Mouse (Mus musculus) layer of hippocampus, adult 8-10 months (tissue): ENCODE data around the gene Rhag. TPM values are rescaled to one million over a fixed set of nuclear protein-coding genes. Genes with fewer than 3 reads are reported as not detected.

Experiments used
- DNase-seq, 2 experiments: peaks; one replicate each; pipeline ENCODE4 v3.0.0; 2022; ENCODE audit warnings: low spot score in 2 of 2
- total RNA-seq, 4 experiments: library from RNA; stranded (reverse); gene quantifications; 2 replicates each; pipeline ENCODE4 v1.2.4; 2022

Rhag gene
- total RNA-seq, 4 experiments from 2014 or later = not detected

DNA sequence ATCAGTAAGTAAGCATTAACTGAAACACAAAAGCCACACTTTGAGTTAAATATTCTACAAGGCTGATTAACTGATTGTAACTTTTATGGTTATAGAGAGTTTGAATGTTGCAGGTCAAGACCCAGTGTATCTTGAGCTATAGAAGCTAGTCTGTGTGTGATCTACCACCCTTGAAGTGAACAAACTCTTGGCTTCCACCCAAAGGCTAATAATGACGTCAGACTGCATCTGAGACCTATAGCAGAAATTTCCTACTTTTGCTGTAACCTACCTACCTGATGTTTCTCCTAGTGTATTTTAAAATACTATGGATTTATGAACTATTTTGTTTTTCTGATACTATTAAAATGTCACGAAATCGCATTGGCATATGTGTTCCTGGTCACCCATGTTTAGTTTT, 63.8 kb downstream of the Rhag start:
- DNase-seq = no peak

DNA sequence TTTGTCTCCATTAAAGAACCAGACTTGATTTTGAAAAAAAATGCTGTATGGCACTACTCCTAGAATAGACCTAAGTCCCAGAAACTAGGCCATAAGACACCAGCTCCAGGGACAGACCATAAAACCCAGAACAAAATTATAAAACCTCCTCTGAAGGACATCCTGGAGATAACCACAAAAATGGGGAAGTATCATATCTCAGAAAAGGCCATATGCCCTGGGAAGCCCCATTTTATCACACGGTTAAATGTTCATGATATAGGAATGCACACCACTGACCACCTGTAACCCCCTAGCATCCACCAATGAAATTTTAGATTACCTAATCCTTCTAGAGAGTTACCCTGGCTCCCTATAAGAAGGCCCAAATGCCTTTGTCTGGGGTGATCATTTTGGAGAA, 64.6 kb downstream of the Rhag start:
- DNase-seq = no peak

DNA sequence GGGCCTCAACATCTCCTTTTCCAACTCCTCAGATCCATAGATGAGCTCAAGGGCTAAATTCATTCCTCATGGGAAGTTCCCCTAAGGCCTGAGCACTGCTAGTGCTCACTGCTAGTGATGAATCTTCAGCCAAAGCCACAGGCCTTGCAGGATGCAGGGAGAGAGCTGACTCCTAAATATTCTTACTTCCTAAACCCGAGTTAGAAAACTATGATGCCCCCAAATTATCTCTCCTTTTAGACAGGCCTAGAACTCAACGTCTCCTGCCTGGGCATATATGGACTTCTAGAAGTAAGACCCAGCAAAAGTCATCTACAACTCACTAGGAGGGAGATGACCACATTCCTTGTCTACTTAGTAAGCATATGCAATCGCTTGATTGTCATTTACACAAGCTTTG, 66.8 kb downstream of the Rhag start:
- no peak for DNase-seq

DNA sequence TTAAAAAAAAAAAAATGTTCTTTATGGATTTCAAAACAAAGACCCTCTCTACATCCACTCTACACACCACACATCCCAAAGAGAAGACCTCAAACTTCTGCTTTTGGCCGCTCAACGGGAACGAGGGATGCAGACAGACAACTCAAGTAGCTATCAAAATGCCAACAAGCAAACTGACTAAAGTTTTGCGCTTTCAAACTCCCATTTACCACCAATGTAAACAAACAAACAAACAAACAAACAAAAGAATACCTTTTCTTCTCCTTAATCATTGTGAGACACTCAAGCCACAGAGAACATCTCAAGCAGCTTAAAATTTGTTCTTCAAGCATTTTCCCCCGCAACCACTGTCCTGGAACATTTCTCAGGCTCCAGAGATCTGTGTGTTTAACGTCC, 68.6 kb downstream of the Rhag start:
- no peak for DNase-seq

DNA sequence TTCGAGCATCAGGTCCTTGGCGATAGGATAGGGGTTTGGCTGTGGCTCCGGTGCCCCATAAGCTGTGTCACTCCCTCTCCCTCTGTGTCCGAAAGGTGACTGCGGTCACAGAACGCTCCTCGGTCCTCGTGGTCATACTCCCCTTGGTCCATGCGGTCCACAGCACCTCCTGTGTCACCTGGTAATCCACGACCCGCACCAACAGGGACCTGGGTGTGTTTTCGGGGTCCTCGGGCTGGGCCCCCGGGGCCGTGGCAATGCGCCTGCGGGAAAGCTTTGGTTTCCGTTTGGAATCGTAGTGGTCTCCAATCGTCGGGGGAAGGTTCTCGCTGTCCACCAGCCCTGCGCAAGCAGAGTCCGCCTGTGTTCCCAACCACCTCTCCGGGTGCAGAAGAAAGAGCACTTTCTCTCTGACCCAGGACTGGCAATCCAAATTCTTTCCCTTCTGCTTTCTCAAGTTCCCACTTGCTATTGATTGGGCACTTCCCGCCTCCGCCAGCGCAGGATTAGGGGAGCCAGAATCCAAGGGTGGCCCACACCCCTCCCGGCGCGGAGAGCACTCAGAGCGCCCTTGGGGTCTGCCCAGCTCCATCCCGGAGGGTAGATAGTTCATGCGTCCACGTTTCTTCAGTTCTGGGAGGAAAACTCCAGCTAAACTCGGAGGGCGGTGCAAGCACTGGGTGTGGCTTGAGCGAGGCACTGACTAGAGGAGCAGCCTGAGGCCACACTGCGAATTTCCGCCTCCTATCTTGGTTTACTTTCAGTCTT, 69.2 kb downstream of the Rhag start, which contains the start of gene 9130008F23Rik:
Gene 9130008F23Rik (minus strand): TSS at position 636 of the 768 bp plus-strand sequence.
- DNase-seq = no peak

- no peak for DNase-seq
These were observed 71.2 kb downstream of the Rhag start for GRCm38 (mm10) chr17:40882172-40882571.

DNA sequence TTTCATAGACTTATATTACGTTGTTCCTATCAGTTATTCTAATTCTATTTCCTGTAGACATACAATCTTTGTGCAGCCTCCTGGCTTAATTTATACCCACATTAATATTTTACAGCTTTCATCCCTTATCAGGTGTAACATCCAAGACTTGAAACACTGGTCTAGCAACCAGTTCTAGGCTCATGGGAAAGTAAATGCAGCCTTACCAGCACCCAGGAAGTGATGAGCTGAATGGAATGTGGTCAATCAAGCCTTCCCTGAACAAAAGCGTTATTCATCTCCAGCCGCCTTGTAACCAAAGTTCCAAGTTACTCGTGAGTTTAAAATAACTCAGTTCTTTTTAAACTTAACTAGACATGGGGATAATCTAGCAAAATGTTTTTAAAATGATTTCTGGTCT, 74.2 kb downstream of the Rhag start:
- DNase-seq = no peak

DNA sequence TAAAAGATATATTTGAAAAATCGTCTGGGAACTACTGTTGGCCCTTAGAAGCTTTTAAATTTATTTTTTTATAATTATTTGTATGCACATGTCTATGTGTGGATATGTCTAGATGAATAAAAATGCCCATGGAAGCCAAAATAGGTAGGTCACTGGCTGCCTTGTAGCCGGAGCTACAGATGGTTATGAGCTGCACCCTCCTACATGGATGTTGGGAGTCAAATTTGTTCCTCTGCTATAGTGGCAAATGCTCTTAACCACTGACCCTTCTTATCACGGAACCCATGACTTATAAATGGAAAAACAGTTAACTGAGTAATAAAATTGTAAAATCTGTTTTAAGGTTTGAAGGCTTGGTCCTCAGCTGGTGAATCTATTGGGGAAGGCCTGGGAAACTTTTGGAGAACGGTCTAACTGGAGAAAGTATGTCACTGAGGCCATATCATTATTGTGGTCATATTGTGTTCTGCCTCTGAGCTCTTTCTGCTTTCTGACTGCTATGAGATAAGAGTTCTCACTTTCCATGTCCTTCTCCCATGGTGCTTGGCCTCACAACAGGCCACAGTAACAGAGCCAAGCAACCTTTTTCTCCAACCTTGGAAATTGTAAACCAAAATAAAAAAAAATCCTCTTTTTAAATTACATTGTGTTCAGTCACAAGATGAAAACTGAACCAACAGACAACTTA, 77.1 kb downstream of the Rhag start:
- DNase-seq = no peak

Other genes starting within 250 kb of the Rhag start
- gene Esp6, start 249.6 kb upstream of the Rhag start, total RNA-seq = not detected
- not detected for gene Esp4, start 212.5 kb upstream of the Rhag start, total RNA-seq
- gene Esp3, start 179.1 kb upstream of the Rhag start, total RNA-seq = not detected
- gene Esp1, start 84.0 kb upstream of the Rhag start, total RNA-seq = not detected
- not detected for gene Crisp2, start 4.1 kb upstream of the Rhag start, total RNA-seq
- under 1 TPM in 1 of 4 experiments, not detected in 3; 0.43 TPM for gene 9130008F23Rik, start 69.4 kb downstream of the Rhag start, total RNA-seq
- gene Glyatl3, start 103.2 kb downstream of the Rhag start, total RNA-seq = not detected
- gene Mut, start 123.6 kb downstream of the Rhag start, total RNA-seq = 10 to 100 TPM; 47.6 to 59.2 (median 55.4) TPM
- 1 to 10 TPM; 3.0 to 3.7 (median 3.3) TPM for gene Cenpq, start 123.9 kb downstream of the Rhag start, total RNA-seq